Mouse (Mus musculus) retina, postnatal 7 days (tissue): ENCODE data around the gene Efcab12.

ENCODE experiments used
- DNase-seq: peaks from one replicate; pipeline ENCODE4 v3.0.0-alpha.2; 2012; ENCODE audit warnings: low read depth, low spot score

Gene Efcab12

DNA sequence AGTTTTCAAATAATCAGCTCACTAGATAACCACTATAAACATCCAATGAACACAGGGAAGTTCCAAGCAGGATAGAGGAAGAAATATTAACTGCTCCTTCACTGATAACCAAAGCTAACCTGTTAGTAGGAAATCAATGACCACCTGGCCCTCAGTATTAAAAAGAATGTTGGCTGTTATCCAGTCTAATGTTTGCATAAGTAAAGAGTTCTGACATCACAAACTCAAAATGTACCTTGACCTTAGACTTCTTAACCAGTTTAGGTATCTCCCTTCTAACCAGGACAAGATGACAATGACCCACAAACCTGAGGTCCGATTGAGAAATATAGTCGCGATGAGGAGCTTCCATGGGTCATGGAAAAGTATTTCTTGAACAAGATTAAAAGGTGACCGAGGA, 6.8 kb upstream of the Efcab12 start:
- no peak for DNase-seq

GRCm38 (mm10) chr6:115838745-115839144, 533 bp upstream of the Efcab12 start:
- no peak for DNase-seq

- DNase-seq = no peak
These were observed 4.4 kb downstream of the Efcab12 start for GRCm38 (mm10) chr6:115833861-115834260.

GRCm38 (mm10) chr6:115832152-115832850, 5.9 kb downstream of the Efcab12 start:
- DNase-seq = no peak

- no peak for DNase-seq
These were observed 7.2 kb downstream of the Efcab12 start for GRCm38 (mm10) chr6:115830779-115831601.

GRCm38 (mm10) chr6:115823850-115824464, 14.3 kb downstream of the Efcab12 start:
- peak; percentile 38 for DNase-seq

- no peak for DNase-seq
These were observed 16.8 kb downstream of the Efcab12 start for GRCm38 (mm10) chr6:115821216-115821993.

DNA sequence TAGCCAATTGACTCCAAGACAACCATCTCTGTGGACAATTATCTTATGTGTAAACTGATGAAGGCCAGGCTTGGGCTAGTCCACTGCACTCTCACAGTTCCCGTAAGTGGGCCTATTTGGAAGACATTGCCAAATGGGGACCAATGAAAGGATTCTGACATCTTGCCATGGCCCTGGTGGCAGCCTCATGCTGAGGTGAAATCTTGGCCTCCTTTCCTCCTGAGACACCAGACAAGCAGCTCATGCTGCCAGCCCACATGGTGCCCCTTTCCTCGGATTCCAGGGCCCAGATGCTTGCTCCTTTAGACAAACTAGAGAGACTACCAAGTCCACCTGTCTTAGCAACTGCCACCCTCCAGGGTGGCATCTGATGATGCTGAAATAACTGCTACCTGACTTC, 20.1 kb downstream of the Efcab12 start:
- no peak for DNase-seq

GRCm38 (mm10) chr6:115815041-115815440, 23.2 kb downstream of the Efcab12 start:
- DNase-seq = no peak

DNA sequence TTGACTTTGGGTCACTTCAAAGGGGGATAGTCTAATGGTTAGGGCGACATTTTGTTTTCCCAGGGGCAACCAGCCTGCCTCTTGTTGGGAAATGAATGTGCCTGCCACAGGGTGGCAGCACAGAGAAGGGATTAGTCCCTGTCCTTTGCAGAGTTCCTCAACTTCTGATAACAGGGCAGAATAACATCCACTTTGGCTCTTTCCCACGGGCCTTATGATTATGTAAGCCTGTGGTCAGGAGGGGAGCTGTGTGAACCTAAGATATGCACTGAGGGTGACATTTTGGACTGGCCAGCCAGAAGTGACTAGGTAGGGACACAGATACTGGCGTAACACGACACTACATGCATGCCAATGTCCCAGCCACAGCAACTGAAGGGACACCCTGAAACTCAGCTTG, 24.1 kb downstream of the Efcab12 start:
- peak; percentile 25 for DNase-seq

DNA sequence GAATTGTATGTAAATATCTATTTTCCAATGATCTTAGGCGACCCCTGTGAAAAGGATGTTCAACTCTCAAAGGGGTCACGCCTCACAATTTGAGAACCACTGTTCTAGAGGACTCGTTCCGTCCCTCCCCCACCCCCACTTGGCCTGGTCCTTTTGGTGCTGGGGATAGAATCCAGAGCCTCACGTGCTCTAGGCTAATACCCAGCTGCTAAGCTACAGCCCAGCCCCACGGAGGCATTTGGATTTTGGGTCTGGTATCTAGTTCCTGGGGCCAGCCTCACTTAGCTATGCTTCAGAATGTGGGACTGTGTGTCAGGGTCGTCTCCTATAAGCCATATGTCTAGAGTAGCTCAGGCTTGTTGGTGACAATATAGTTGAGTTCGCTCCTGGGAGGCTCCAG, 26.6 kb downstream of the Efcab12 start:
- DNase-seq = no peak

DNA sequence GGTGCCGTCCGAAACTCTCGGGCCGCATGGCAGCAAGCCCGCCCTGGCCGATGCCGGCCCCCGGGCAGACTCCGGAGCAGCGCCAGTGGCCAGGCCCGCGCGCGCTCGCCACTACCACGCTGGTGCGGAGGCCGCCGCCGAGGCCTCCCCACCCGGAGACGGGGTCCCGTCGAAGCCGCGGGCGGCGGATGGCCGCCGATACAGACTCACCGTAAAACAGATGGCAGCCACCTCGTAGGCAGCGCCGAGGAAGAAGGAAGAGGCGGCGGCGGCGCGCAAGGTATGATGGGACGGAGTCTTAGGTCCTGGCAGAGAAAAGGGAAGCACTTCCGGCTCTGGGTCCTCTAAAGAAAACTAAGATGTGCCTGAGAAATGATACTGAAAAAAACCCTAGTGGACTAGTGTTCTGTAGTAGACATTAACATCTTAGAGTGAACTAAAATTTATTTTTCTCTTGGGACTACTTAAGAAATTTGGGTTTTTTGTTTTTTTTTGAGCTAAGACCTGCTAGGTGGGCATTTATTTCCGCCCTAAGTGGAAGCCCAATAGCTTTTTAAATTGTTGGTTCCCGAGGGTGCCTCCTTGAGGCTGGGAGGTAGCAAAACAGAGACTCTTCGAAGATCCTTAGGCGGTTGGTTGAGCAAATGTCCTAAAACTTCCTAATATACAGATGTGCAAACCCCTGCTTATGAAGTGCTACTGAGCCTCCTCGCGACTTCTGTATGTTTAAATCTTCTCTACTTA, 29.6 kb downstream of the Efcab12 start, which contains the start of gene Rpl32:
Gene Rpl32 (minus strand): TSS at position 260 of the 744 bp plus-strand sequence.
- DNase-seq = peak; percentile 88

DNA sequence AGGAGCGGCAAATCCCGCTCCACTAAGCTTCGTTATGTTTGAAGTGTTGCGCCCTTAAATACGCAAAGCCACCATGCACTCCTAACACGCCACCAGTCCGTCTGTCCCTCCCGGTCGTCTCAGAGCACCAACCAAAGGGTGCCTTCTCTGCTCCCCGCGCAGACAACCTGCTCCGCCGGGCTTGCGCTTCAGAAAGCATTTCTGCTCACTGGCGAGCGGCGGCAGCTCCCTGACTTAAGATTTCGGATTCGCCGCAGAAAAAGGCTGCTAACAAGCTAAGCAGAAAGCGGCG, 30.1 kb downstream of the Efcab12 start:
- peak; percentile 16 for DNase-seq

GRCm38 (mm10) chr6:115807464-115808195, 30.6 kb downstream of the Efcab12 start:
- DNase-seq = no peak

DNA sequence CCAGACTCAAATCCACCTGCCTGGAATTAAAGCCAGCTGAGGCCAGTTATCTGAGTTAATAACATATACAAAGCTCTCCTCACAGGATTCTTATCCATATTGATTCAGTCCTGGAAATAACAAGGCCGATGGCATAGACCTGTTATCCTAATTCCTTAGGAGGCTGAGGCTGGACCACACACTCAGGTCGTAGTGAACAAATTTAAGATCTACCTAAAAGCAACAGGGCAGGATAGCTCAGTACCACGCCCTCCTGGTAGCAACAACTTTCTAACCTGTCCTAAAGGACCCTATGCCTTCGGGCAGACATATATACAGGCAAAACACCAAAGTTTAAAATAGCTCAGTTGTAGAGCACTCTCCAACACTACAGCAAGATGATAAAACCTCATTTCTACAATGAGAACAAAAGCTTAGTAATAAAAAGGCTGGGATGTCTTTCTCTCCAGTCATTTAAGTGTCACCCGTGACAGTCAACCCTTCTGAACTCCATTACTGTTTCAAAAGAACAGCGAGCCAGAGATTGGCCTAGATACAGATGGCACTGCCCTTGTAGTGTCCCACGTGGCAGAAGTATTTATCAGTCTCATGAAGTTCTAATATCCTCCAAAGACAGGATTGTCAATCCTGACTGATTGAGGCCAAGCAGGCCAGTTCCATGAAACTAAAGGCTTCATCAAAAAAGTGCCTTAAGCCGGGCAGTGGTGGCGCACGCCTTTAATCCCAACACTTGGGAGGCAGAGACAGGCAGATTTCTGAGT, 33.6 kb downstream of the Efcab12 start:
- no peak for DNase-seq

- DNase-seq = peak; percentile 34
These were observed 34.5 kb downstream of the Efcab12 start for GRCm38 (mm10) chr6:115803541-115804382.

DNA sequence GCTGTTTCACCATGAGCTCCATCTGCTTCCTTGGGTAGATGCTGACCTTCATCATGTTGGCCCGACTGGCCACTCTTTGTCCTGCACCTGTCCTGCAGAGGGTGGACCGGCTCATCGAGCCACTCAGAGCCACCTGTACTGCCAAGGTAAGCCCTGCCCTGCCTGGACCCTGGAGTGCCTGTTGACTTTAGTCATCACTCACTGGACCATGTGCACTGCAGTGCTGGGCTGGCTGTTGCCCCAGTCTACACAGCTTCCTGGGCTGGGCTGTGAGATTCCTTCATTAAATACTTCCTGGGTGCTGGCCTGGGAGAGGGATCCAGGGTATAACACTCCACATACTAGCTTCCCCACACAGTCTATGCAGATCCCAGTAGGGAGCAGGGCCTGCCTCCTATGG, 36.4 kb downstream of the Efcab12 start:
- DNase-seq = no peak

DNA sequence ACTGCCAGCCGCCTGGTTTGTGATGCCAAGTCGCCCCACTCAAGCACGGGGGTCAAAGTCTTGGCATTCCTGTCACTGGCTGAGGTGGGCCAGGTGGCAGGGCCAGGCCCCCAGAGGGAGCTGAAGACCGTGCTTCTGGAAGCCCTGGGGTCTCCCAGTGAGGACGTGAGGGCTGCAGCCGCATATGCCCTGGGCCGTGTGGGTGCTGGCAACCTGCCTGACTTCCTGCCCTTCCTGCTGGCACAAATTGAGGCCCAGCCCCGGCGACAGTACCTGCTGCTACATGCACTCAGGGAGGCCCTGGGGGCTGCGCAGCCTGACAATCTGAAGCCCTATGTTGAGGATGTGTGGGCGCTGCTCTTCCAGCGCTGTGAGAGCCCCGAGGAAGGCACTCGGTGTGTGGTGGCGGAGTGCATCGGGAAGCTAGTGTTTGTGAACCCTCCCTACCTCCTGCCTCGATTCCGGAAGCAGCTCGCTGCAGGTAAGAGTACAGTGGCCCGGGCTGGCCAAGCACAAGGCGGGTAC, 45.5 kb downstream of the Efcab12 start:
- DNase-seq = no peak
